Mouse (Mus musculus) T-helper 2 cell (primary cell): ENCODE results near the gene Ube2z.

Source experiments
- in situ Hi-C: fragments of 300-600 bp; cut with MboI, MseI; formaldehyde crosslinking; loops from one replicate; pipeline ENCODE4 v1.15.1; 2025; ENCODE audit warnings: high pct_unique_total_duplicates

Ube2z gene

GRCm38 (mm10) chr11:96058309-96058708, 6.9 kb downstream of the Ube2z start:
- in situ Hi-C loops: no loop called here

DNA sequence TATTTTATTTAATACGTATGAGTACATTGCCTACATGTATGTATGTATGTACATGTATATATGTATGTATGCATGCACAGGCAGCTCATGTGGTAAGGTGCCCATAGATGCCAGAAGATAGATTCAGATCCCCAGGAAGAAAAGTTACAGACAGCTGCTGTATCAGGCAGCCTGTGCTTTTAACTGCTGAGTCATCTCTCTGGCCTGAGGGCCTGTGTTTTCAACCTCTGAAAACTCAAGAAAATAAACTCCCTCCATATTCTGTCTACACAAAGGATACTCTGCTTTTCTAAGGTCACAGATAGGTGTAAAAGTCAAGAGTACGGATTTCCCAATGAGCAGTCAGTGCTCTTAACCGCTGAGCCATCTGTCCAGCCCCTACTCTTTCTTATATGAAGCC, 14.3 kb downstream of the Ube2z start:
- in situ Hi-C loops: no loop called here

DNA sequence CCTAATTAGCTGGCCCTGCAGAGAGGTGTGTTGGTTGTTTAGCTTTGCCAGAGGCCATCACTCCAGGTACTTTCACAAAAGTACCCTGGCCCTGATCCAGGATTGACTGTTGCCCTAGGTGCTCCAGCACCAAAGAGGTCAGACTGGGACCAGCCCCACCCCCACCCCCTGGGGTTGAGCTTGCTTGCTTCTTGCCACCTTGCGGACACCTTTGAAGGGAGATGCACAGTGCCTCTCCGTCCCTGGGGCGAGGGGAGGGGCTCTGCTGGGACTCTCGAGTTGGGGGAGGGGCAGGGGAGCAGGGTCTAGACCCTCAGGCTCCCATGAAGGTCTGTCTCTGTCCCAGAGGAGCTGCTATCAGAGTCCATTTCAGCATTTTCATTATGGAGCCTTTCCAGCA, 15.2 kb downstream of the Ube2z start:
- in situ Hi-C loops: no loop called here

DNA sequence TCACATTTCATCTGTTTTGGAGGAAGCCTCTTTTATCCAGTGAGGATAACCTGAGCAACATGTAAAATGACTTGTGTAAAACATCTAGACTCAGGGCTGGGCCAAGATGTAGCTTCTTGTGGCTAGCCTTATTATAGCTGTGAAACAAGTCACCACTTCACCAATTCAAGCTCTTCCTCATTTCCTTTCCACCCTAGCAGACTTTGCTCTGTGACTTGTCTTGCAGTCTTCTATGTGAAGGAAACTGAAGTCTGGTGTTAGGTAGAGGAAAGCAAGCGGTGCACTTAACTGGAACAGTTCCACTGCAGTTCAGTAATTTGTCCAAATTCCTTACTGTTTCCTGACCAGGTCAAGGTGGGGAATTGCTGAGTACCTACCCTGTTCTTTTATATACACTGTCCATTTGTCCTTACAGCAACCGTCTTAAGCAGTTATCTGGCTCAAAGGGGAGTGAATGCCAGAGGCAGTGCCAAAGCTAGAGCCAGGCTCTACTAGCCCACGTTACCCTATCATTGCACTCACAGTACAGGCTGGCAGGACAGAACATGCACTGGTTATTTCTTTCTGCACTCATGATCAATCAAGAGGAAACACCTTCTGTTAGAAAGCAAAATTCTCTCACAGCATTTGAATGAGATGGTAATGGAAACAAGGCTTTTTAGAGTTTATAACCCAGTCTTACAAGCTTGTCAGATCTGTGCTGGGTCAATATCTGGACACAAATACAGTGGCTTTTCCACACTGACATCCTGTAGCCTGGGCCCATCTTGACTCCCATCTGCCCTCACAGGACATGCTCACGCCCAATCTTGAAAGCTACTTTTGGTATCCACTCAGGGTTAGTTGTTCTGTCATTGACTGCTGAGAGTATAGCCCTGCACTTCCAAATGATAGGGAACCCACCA, 17.5 kb downstream of the Ube2z start:
- in situ Hi-C loops: no loop called here

DNA sequence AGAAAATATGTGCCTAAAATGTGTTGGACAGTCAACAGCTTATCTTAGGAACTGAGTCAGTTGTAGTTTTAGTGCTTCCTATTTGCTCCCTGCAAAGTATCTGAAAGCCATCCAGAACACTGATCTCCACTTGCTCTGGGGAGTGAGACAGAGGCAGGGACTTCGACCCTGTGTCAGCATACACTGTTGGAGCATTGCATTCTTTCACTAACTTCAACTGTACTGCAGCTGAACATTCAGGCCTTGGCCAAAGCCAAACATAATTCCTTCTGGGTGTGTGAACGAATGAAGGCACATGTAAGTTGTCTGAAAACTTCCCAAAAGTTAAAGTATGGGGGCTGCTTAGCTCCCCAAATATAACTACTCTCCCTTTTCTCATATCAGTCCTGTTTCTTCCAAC, 18.4 kb downstream of the Ube2z start:
- in situ Hi-C loops: no loop called here

- in situ Hi-C loops: no loop called here
These were observed 19.2 kb downstream of the Ube2z start for GRCm38 (mm10) chr11:96046028-96046427.

- in situ Hi-C loops: no loop called here
These were observed 20.2 kb downstream of the Ube2z start for GRCm38 (mm10) chr11:96044803-96045567.

- in situ Hi-C loops: no loop called here
These were observed 26.6 kb downstream of the Ube2z start for GRCm38 (mm10) chr11:96038560-96038959.

GRCm38 (mm10) chr11:96037499-96037898, 27.7 kb downstream of the Ube2z start:
- in situ Hi-C loops: no loop called here

DNA sequence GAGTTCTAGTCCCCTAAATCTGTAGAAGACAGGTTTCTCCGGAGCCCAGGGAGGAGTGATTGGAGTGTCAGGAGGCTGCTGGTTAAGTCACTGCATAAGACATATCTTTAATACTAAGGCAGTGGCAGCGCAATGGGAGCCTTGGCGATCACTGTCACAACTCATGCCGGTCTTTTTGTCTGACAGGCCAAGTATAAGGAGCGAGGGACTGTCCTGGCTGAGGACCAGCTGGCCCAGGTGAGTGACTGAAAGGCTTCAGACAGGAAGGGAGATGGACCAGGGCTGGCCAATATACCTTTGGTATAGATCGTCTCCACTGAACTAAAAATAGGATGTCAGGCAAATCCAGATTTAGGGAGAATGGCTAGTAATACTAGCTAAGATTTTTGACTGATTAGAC, 30.1 kb downstream of the Ube2z start:
- in situ Hi-C loops: no loop called here

- in situ Hi-C loops: no loop called here
These were observed 30.6 kb downstream of the Ube2z start, which contains the start of gene Snf8 for GRCm38 (mm10) chr11:96034596-96035052. Gene Snf8 (plus strand): TSS chr11:96034885.

- in situ Hi-C loops: no loop called here
These were observed 31.1 kb downstream of the Ube2z start for GRCm38 (mm10) chr11:96034116-96034515.

DNA sequence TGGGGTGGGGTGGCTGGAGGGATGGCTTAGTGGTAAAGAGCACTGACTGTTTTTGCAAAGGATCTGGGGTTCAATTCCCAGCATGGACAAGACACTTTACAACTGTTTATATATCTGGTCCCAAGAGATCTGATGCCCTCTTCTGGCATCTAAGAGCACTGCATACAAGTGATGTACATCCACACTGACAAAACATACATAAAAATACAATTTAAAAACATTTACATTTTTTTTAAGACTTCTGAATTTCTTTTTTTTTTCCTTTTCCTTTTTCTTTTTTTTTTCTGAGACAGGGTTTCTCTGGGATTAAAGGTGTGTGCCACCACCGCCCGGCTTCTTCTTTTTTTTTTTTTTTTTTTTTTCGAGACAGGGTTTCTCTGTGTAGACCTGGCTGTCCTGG, 31.9 kb downstream of the Ube2z start:
- in situ Hi-C loops: no loop called here

DNA sequence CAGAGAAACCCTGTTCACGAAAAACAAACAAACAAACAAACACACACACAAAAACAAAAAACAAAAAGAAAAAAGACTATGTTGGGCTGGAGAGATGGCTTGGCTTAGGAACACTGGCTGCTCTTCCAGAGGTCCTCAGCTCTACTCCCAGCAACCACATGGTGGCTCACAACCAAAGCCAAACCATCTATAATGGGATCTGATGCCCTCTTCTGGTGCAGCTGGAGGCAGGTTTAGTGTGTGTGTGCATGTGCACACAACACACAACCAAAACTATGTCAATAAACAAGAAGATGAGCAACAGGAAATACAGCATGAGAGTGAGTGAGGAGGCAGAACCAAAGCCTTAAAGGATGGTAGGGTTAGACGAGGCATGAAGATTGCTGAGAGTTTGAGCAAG, 33.5 kb downstream of the Ube2z start:
- in situ Hi-C loops: no loop called here

DNA sequence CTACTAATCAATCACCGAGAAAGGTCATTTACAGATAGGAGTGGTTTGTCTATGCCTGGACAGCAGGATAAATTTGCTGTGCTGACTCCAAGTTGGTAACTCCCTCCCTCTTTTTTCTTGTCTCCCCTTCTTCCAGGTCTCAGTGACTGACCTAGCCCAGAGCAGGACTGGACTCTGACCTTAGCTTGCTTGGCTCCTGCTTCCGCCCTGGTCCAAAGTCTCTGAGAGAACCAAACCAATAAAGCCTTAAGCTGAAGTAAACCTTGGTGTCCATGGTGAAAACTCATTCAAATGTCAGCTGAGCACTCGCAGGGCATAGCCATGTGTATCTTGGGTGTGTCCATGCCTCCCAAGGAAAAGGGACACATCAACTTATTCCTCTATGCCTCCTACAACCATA, 34.6 kb downstream of the Ube2z start:
- in situ Hi-C loops: no loop called here

GRCm38 (mm10) chr11:96028130-96028529, 37.1 kb downstream of the Ube2z start:
- in situ Hi-C loops: no loop called here

GRCm38 (mm10) chr11:96020622-96021021, 44.6 kb downstream of the Ube2z start:
- in situ Hi-C loops: no loop called here

GRCm38 (mm10) chr11:96017941-96018351, 47.2 kb downstream of the Ube2z start:
- in situ Hi-C loops: no loop called here

- in situ Hi-C loops: no loop called here
These were observed 49.8 kb downstream of the Ube2z start for GRCm38 (mm10) chr11:96015421-96015820.

DNA sequence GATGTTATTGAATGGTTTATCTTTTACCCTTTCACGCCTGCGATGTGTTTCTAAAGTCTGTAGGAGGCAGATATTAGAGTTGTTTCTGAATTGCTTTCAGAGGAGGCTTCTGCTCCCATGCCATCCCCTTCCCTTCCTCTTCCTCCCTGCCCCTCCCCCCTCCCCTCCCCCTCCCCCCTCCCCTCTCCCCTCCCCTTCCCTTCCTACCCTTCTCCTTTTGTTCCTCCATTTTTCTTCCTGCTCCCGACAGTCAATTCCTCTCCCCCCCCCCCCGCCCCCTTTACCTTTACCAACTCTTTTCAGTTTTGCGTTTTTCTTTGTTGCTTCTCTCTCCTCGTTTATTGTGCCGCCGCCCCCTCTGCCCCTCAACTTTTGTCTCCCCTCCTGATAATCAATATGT, 53.2 kb downstream of the Ube2z start:
- in situ Hi-C loops: no loop called here

DNA sequence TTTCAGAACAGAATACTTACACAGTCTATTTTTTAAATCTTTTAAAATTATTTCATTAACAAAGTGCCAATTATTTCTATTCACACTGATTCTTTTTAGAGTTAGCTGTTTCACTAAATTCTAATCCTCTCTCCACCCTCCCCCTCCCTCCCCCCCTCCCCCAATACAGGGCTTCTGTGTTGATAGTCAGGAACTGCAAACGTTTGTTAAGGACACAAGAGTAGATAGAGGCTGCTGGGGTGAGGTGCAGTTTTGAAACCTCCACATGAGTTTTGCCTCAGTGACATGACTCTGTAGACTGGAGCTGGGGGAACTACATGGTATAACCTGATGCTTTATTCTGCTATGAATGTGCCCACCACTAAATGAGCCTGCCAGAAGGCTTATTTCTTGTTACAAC, 56.4 kb downstream of the Ube2z start:
- in situ Hi-C loops: no loop called here

DNA sequence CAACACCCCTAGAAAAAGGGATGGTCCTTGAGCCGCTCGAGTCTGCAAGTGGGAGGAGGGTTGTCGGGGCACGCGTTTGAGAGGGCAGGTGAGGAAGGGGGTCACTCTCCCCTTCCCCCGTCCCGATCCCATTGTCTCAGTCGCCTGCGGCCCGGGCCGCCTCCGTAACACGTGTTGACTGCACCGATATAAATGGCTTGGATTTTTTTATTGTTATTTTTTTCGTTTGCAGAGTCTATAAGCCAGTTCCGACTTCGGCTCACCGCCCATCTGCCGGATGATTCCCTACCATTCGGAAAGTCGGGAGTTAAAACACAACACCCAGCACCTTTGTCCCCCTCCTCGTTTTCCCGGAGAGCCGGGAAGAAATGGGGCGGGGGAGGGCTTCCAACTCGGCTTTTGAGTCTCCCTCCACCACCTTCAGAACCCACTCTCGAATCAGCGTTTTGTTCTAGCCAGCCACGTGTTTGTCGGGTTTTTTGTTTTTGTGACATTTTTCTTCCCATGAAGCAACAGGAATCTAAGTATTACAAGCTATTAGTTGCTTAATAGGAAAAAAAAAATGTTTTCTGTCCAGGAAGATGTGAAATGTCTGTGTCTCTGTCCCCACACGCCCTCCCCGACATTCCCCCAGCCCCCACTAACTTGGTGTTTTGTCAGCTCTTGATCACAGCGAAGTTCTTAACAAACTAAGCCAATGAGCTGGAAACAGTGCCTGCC, 57.5 kb downstream of the Ube2z start:
- in situ Hi-C loops: no loop called here
